Mouse (Mus musculus) kidney, adult 2 months (tissue): ENCODE data around the gene Rrp36. TPM values are rescaled to one million over a fixed set of nuclear protein-coding genes. Genes with fewer than 3 reads are reported as not detected.

Source experiments
- DNase-seq: peaks from one replicate; pipeline ENCODE4 v3.0.0; 2021
- H3K27ac ChIP-seq: fragments of 200-500 bp; 2 replicates; pipeline ENCODE4 v1.5.1; 2012; ENCODE audit warnings: low read depth, low read length, control low read depth, inconsistent platforms; ENCODE audit not compliant: insufficient read depth
- H3K27me3 ChIP-seq: fragments of 200-500 bp; replicated peaks from 2 replicates; pipeline ENCODE4 v1.6.1; 2012; ENCODE audit warnings: mild to moderate bottlenecking, moderate library complexity, low read length, inconsistent platforms; ENCODE audit not compliant: control insufficient read depth, insufficient read depth
- H3K36me3 ChIP-seq: fragments of 200-500 bp; 2 replicates; pipeline ENCODE4 v1.6.1; 2012; ENCODE audit warnings: mild to moderate bottlenecking, moderate library complexity, low read length, inconsistent platforms; ENCODE audit not compliant: control insufficient read depth, insufficient read depth
- H3K4me1 ChIP-seq: fragments of 200-500 bp; 2 replicates; pipeline ENCODE4 v1.6.1; 2011; ENCODE audit warnings: low read length; ENCODE audit not compliant: control insufficient read depth, insufficient read depth
- H3K4me3 ChIP-seq: fragments of 200-500 bp; 2 replicates; pipeline ENCODE4 v1.5.1; 2011; ENCODE audit warnings: mild to moderate bottlenecking, low read depth, low read length, control low read depth; ENCODE audit not compliant: insufficient read depth
- CTCF ChIP-seq: fragments of 200-500 bp; conservative IDR thresholded peaks from 2 replicates; pipeline ENCODE4 v1.5.1; 2011; ENCODE audit warnings: low read depth, mild to moderate bottlenecking, control low read depth, low read length, moderate library complexity, mixed read lengths; ENCODE audit not compliant: insufficient read depth, insufficient read length
- POLR2A ChIP-seq: fragments of 200-500 bp; IDR thresholded peaks from one replicate; pipeline ENCODE4 v1.6.1; 2011; ENCODE audit warnings: low read depth, low read length, control low read depth
- WGBS: fragments of 180-500 bp; shearing (Covaris S2); methylation state at CpG from one replicate; pipeline ENCODE4 v1.1.7; 2018; 5-methylcytosine and 5-hydroxymethylcytosine counted together
- polyA plus RNA-seq: library from polyadenylated mRNA; depleted of rRNA; stranded (reverse); fragments of >200 nt; gene quantifications from 2 replicates; pipeline ENCODE4 v1.2.3, GENCODE M21; 2012

Rrp36 gene
- polyA plus RNA-seq, 1 experiment: 41.1 TPM

- no peak overlapping the region for H3K4me3 ChIP-seq
- TF ChIP-seq POLR2A: no peak
- TF ChIP-seq CTCF: no peak
- peaks cover 5% of the 10 kb centered on the region for H3K4me1 ChIP-seq
- no peak for DNase-seq
- no peaks in the 10 kb centered on the region for H3K27me3 ChIP-seq
- whole genome bisulfite sequencing: 84% methylated on average over 6 of the region's 6 CpGs
- H3K36me3 ChIP-seq: no peaks in the 10 kb centered on the region
- H3K27ac ChIP-seq: no peak overlapping the region
Measured at GRCm38 (mm10) chr17:46685913-46686312, 11.8 kb upstream of the Rrp36 start.

GRCm38 (mm10) chr17:46682654-46683389 is 8.7 kb upstream of the Rrp36 start:
- H3K27ac ChIP-seq: no peak overlapping the region
- H3K36me3 ChIP-seq: no peaks in the 10 kb centered on the region
- no peak for TF ChIP-seq CTCF
- TF ChIP-seq POLR2A: no peak
- peaks cover 11% of the 10 kb centered on the region for H3K4me1 ChIP-seq
- WGBS: 90% methylated on average over 16 of the region's 16 CpGs
- H3K27me3 ChIP-seq: no peaks in the 10 kb centered on the region
- no peak overlapping the region for H3K4me3 ChIP-seq
- DNase-seq: no peak

GRCm38 (mm10) chr17:46681466-46682118 is 7.4 kb upstream of the Rrp36 start:
- 25% methylated on average over 12 of the region's 12 CpGs for WGBS
- TF ChIP-seq CTCF (no peak), POLR2A (no peak)
- Histone ChIP-seq H3K4me3 (peak overlapping the region; percentile 68), H3K27ac (no peak overlapping the region), H3K4me1 (peaks cover 11% of the 10 kb centered on the region), H3K36me3 (no peaks in the 10 kb centered on the region), H3K27me3 (no peaks in the 10 kb centered on the region)
- no peak for DNase-seq

- DNase-seq: peak; percentile 99
- Histone ChIP-seq H3K4me3 (peak within 1 kb of the TSS; percentile 79), H3K36me3 (no peaks in the 10 kb centered on the region; the same call in 1 of the 2 replicates), H3K4me1 (peaks cover 11% of the 10 kb centered on the region), H3K27ac (peak within 1 kb of the TSS; percentile 65; the same call in 1 of the 2 replicates), H3K27me3 (no peaks in the 10 kb centered on the region)
- WGBS: under 1% methylated on average over 49 of the region's 49 CpGs
- TF ChIP-seq CTCF (no peak), POLR2A (peak; percentile 19)
Measured at GRCm38 (mm10) chr17:46680760-46681373, 6.7 kb upstream of the Rrp36 start, which contains the start of gene Klhdc3. Gene Klhdc3 (minus strand): TSS chr17:46680914.

- DNase-seq: peak; percentile 44
- WGBS: 1% methylated on average over 34 of the region's 34 CpGs
- Histone ChIP-seq H3K27me3 (no peaks in the 10 kb centered on the region), H3K4me3 (peak overlapping the region; percentile 79), H3K36me3 (no peaks in the 10 kb centered on the region; the same call in 1 of the 2 replicates), H3K27ac (peak overlapping the region; percentile 65; the same call in 1 of the 2 replicates), H3K4me1 (peaks cover 11% of the 10 kb centered on the region)
- TF ChIP-seq CTCF: peak; percentile 38
- TF ChIP-seq POLR2A: no peak
Measured at GRCm38 (mm10) chr17:46679843-46680759, 5.9 kb upstream of the Rrp36 start.

GRCm38 (mm10) chr17:46678911-46679310 is 4.8 kb upstream of the Rrp36 start:
- H3K4me1 ChIP-seq: peaks cover 11% of the 10 kb centered on the region
- H3K4me3 ChIP-seq: no peak overlapping the region
- no peak for TF ChIP-seq CTCF
- no peak for TF ChIP-seq POLR2A
- WGBS: 35% methylated on average over 9 of the region's 9 CpGs
- no peaks in the 10 kb centered on the region for H3K27me3 ChIP-seq
- no peaks in the 10 kb centered on the region; the same call in 1 of the 2 replicates for H3K36me3 ChIP-seq
- H3K27ac ChIP-seq: no peak overlapping the region
- no peak for DNase-seq
